Mouse (Mus musculus): ENCODE results near the gene Tacc3. TPM values are rescaled to one million over a fixed set of nuclear protein-coding genes. Genes with fewer than 3 reads are reported as not detected.

Gene Tacc3
- polyA plus RNA-seq, 2 experiments = 69.1 to 138 TPM

- 44% methylated on average over 4 of the region's 4 CpGs for WGBS (ENCODE audit: insufficient replicate concordance)
- H3K4me1 ChIP-seq (replicated peaks; ENCODE audit: control insufficient read depth in 2 of 2, insufficient read depth in 2 of 2, low read length in 1 of 2) = peaks cover 0 to 21% of the 10 kb centered on the region in 2 experiments; a peak in 2 of 4 replicates
- no peaks in the 10 kb centered on the region for H3K36me3 ChIP-seq (replicated peaks; ENCODE audit: control insufficient read depth, insufficient read depth, low read depth)
- no peak overlapping the region for H3K9ac ChIP-seq (replicated peaks)
- no peaks in the 10 kb centered on the region for H3K27me3 ChIP-seq (ENCODE audit: control insufficient read depth, insufficient read depth, low read length)
- ATAC-seq (ENCODE audit: insufficient read depth) (peak; percentile 36; the same call in 1 of the 2 replicates), DNase-seq (ENCODE audit: low read depth in 3 of 3, low spot score in 3 of 3) (peak in 1 of 3 experiments; percentile 22)
- TF ChIP-seq EP300 (IDR thresholded peaks at IDR 0.05; ENCODE audit: low read depth) = no peak
- H3K4me2 ChIP-seq (ENCODE audit: low read depth) = no peak overlapping the region
- no peaks in the 10 kb centered on the region for H3K9me3 ChIP-seq (ENCODE audit: control insufficient read depth, low read length)
- no peak overlapping the region for H3K27ac ChIP-seq
- H3K4me3 ChIP-seq (ENCODE audit: insufficient read depth in 1 of 2, low read depth in 2 of 2, low read length in 2 of 2) = no peak overlapping the region
Measured at GRCm38 (mm10) chr5:33687142-33687541, 29.2 kb downstream of the Tacc3 start.

- Histone ChIP-seq H3K4me1 (replicated peaks; ENCODE audit: control insufficient read depth in 2 of 2, insufficient read depth in 2 of 2, low read length in 1 of 2) (peaks cover 0 to 19% of the 10 kb centered on the region in 2 experiments; a peak in 1 of 4 replicates), H3K27me3 (ENCODE audit: control insufficient read depth, insufficient read depth, low read length) (peaks cover 3% of the 10 kb centered on the region), H3K4me2 (ENCODE audit: low read depth) (no peak overlapping the region), H3K9me3 (ENCODE audit: control insufficient read depth, low read length) (no peaks in the 10 kb centered on the region), H3K9ac (replicated peaks) (no peak overlapping the region), H3K36me3 (replicated peaks; ENCODE audit: control insufficient read depth, insufficient read depth, low read depth) (no peaks in the 10 kb centered on the region), H3K27ac (no peak overlapping the region), H3K4me3 (ENCODE audit: insufficient read depth in 1 of 2, low read depth in 2 of 2, low read length in 2 of 2) (no peak overlapping the region)
- WGBS (ENCODE audit: insufficient replicate concordance) = 56% methylated on average over 14 of the region's 14 CpGs
- no peak for DNase-seq (ENCODE audit: low read depth in 3 of 3, low spot score in 3 of 3)
- TF ChIP-seq EP300 (IDR thresholded peaks at IDR 0.05; ENCODE audit: low read depth) (no peak), CTCF (IDR thresholded peaks at IDR 0.05; ENCODE audit: low read depth) (no peak)
- ATAC-seq (ENCODE audit: insufficient read depth) = no peak
Measured at GRCm38 (mm10) chr5:33688278-33689220, 30.6 kb downstream of the Tacc3 start.

- H3K4me2 ChIP-seq (ENCODE audit: low read depth) = no peak overlapping the region
- H3K4me3 ChIP-seq (ENCODE audit: insufficient read depth in 1 of 2, low read depth in 2 of 2, low read length in 2 of 2) = no peak overlapping the region
- ATAC-seq (ENCODE audit: insufficient read depth) (no peak), DNase-seq (ENCODE audit: low read depth in 3 of 3, low spot score in 3 of 3) (no peak)
- TF ChIP-seq EP300 (IDR thresholded peaks at IDR 0.05; ENCODE audit: low read depth) = no peak
- no peak for TF ChIP-seq CTCF (IDR thresholded peaks at IDR 0.05; ENCODE audit: low read depth)
- 69% methylated on average over 20 of the region's 20 CpGs for WGBS (ENCODE audit: insufficient replicate concordance)
- H3K9me3 ChIP-seq (ENCODE audit: control insufficient read depth, low read length) = no peaks in the 10 kb centered on the region
- no peak overlapping the region for H3K9ac ChIP-seq (replicated peaks)
- H3K36me3 ChIP-seq (replicated peaks; ENCODE audit: control insufficient read depth, insufficient read depth, low read depth) = no peaks in the 10 kb centered on the region
- no peak overlapping the region for H3K27ac ChIP-seq
- H3K4me1 ChIP-seq (replicated peaks; ENCODE audit: control insufficient read depth in 2 of 2, insufficient read depth in 2 of 2, low read length in 1 of 2) = peaks cover 0 to 19% of the 10 kb centered on the region in 2 experiments; a peak in 1 of 4 replicates
- H3K27me3 ChIP-seq (ENCODE audit: control insufficient read depth, insufficient read depth, low read length) = peaks cover 6% of the 10 kb centered on the region
Measured at GRCm38 (mm10) chr5:33689221-33689844, 31.4 kb downstream of the Tacc3 start.

- Histone ChIP-seq H3K27me3 (ENCODE audit: control insufficient read depth, insufficient read depth, low read length) (peaks cover 11% of the 10 kb centered on the region), H3K36me3 (replicated peaks; ENCODE audit: control insufficient read depth, insufficient read depth, low read depth) (no peaks in the 10 kb centered on the region), H3K27ac (no peak overlapping the region), H3K9ac (replicated peaks) (no peak overlapping the region), H3K9me3 (ENCODE audit: control insufficient read depth, low read length) (no peaks in the 10 kb centered on the region), H3K4me1 (replicated peaks; ENCODE audit: control insufficient read depth in 2 of 2, insufficient read depth in 2 of 2, low read length in 1 of 2) (peaks cover 0 to 21% of the 10 kb centered on the region in 2 experiments; a peak in 2 of 4 replicates), H3K4me2 (ENCODE audit: low read depth) (no peak overlapping the region), H3K4me3 (ENCODE audit: insufficient read depth in 1 of 2, low read depth in 2 of 2, low read length in 2 of 2) (no peak overlapping the region)
- 78% methylated on average over 11 of the region's 11 CpGs for WGBS (ENCODE audit: insufficient replicate concordance)
- ATAC-seq (ENCODE audit: insufficient read depth) (no peak), DNase-seq (ENCODE audit: low read depth in 3 of 3, low spot score in 3 of 3) (no peak)
- TF ChIP-seq EP300 (IDR thresholded peaks at IDR 0.05; ENCODE audit: low read depth) (no peak), CTCF (IDR thresholded peaks at IDR 0.05; ENCODE audit: low read depth) (no peak)
Measured at GRCm38 (mm10) chr5:33689852-33690645, 32.1 kb downstream of the Tacc3 start.

All from liver, embryonic 14.5 days (tissue).